Mouse (Mus musculus) ES-CJ7 (cell line): ENCODE data around the gene Adam11.

Experiments used
- DNase-seq: peaks from one replicate; pipeline ENCODE4 v3.0.0; 2011; ENCODE audit warnings: low read depth, low spot score

Gene Adam11

GRCm38 (mm10) chr11:102827097-102827496 is 65.9 kb downstream of the Adam11 start:
- no peak for DNase-seq
